Mouse (Mus musculus) ES-E14 (cell line): ENCODE data around the gene Klk12. TPM values are rescaled to one million over a fixed set of nuclear protein-coding genes. Genes with fewer than 3 reads are reported as not detected.

Experiments used
- DNase-seq: peaks from one replicate; pipeline ENCODE4 v3.0.0-alpha.2; 2013; ENCODE audit warnings: low read depth, low spot score
- H3K27ac ChIP-seq: 2 replicates; pipeline ENCODE4 v1.5.1; 2012; ENCODE audit warnings: low read depth, mild to moderate bottlenecking, low read length, moderate library complexity, mixed read lengths; ENCODE audit not compliant: poor library complexity, insufficient read depth, severe bottlenecking
- H3K36me3 ChIP-seq: 2 replicates; pipeline ENCODE4 v1.6.1; 2012; ENCODE audit warnings: mild to moderate bottlenecking, low read length, moderate library complexity, mixed read lengths; ENCODE audit not compliant: control insufficient read depth, poor library complexity, insufficient read depth, severe bottlenecking
- H3K4me1 ChIP-seq, 2 experiments: fragments of 150-350 bp in 1 of 2; sonication (generic) in 1 of 2; 2 replicates each; pipeline ENCODE4 v1.6.1; 2012; ENCODE audit warnings: low read length in 2 of 2, mild to moderate bottlenecking in 1 of 2, mixed read lengths in 1 of 2; ENCODE audit not compliant: control insufficient read depth in 2 of 2, insufficient read depth in 2 of 2, poor library complexity in 1 of 2
- H3K4me3 ChIP-seq, 2 experiments: fragments of 150-350 bp in 1 of 2; sonication (generic) in 1 of 2; 2 replicates each; pipeline ENCODE4 v1.5.1; 2012; ENCODE audit warnings: low read length in 2 of 2, low read depth in 1 of 2, mild to moderate bottlenecking in 1 of 2, mixed read lengths in 1 of 2; ENCODE audit not compliant: insufficient read depth in 1 of 2, poor library complexity in 1 of 2, severe bottlenecking in 1 of 2
- H3K9ac ChIP-seq: 2 replicates; pipeline ENCODE4 v1.6.1; 2012; ENCODE audit warnings: low read depth, mild to moderate bottlenecking, low read length, mixed read lengths; ENCODE audit not compliant: poor library complexity, insufficient read depth, severe bottlenecking
- H3K9me3 ChIP-seq: fragments of 150-350 bp; sonication (generic); 2 replicates; pipeline ENCODE4 v1.6.1; 2012; ENCODE audit warnings: low read depth, mild to moderate bottlenecking, low read length; ENCODE audit not compliant: control insufficient read depth, insufficient read depth
- CHD2 ChIP-seq: IDR thresholded peaks from 2 replicates; pipeline ENCODE4 v1.6.1; 2014; ENCODE audit warnings: mild to moderate bottlenecking, low read depth, low read length, inconsistent platforms
- HCFC1 ChIP-seq: IDR thresholded peaks from 2 replicates; pipeline ENCODE4 v1.6.1; 2012; ENCODE audit warnings: low read length, inconsistent platforms, borderline replicate concordance; ENCODE audit not compliant: insufficient read depth
- MAFK ChIP-seq: IDR thresholded peaks from 2 replicates; pipeline ENCODE4 v1.6.1; 2014; ENCODE audit warnings: mild to moderate bottlenecking, low read depth, low read length, inconsistent platforms; ENCODE audit not compliant: insufficient read depth
- ZC3H11A ChIP-seq: IDR thresholded peaks from 2 replicates; pipeline ENCODE4 v1.6.1; 2012; ENCODE audit warnings: low read depth, mild to moderate bottlenecking, inconsistent platforms, low read length, borderline replicate concordance
- ZNF384 ChIP-seq: IDR thresholded peaks from 2 replicates; pipeline ENCODE4 v1.6.1; 2012; ENCODE audit warnings: low read depth, low read length, inconsistent platforms
- in situ Hi-C, 2 experiments: fragments of 600-800 bp; cut with MboI; formaldehyde crosslinking; loops; one replicate each; pipeline ENCODE4 v1.15.1; 2025; ENCODE audit warnings: low sequenced_read_pairs in 2 of 2, inconsistent platforms in 1 of 2; ENCODE audit not compliant: unreplicated experiment in 2 of 2
- total RNA-seq: library from RNA; depleted of rRNA; stranded (reverse); fragments of 300-350 nt; gene quantifications from 2 replicates; pipeline ENCODE4 v1.2.3, GENCODE M21; 2012

The Klk12 gene
- total RNA-seq, 1 experiment, result not detected

DNA sequence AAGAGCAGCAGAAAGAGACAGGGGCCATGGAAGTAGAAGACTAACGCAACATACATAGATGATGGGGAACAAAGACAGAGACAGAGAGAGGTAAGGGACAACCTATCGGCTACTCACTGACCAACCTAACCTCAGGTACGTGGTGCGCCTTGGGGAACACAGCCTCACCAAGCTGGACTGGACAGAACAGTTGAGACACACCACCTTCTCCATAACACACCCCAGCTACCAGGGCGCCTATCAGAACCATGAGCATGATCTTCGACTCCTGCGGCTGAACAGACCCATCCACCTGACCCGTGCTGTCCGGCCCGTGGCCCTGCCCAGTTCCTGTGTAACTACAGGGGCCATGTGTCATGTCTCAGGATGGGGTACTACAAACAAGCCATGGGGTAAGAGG is 2.0 kb downstream of the Klk12 start:
- no peak for TF ChIP-seq HCFC1
- TF ChIP-seq ZNF384, result no peak
- TF ChIP-seq ZC3H11A, result no peak
- TF ChIP-seq MAFK, result no peak
- no peak for TF ChIP-seq CHD2
- in situ Hi-C loops, result no loop called here
- DNase-seq, result no peak
- Histone ChIP-seq H3K27ac (no peak overlapping the region), H3K4me1 (peaks cover 0 to 14% of the 10 kb centered on the region in 2 experiments; a peak in 3 of 4 replicates), H3K36me3 (no peaks in the 10 kb centered on the region), H3K9ac (no peak overlapping the region), H3K4me3 (no peak overlapping the region), H3K9me3 (no peaks in the 10 kb centered on the region)

- Histone ChIP-seq H3K36me3 (no peaks in the 10 kb centered on the region), H3K27ac (no peak overlapping the region), H3K4me1 (peaks cover 0 to 22% of the 10 kb centered on the region in 2 experiments; a peak in 3 of 4 replicates), H3K4me3 (no peak overlapping the region), H3K9ac (no peak overlapping the region), H3K9me3 (no peaks in the 10 kb centered on the region)
- in situ Hi-C loops, result no loop called here
- no peak for DNase-seq
- TF ChIP-seq ZC3H11A (no peak), ZNF384 (no peak), MAFK (no peak), HCFC1 (no peak), CHD2 (no peak)
Measured at GRCm38 (mm10) chr7:43771916-43772315, 3.2 kb downstream of the Klk12 start.

- H3K27ac ChIP-seq, result no peak overlapping the region
Measured at GRCm38 (mm10) chr7:43772901-43773300, 4.2 kb downstream of the Klk12 start.

DNA sequence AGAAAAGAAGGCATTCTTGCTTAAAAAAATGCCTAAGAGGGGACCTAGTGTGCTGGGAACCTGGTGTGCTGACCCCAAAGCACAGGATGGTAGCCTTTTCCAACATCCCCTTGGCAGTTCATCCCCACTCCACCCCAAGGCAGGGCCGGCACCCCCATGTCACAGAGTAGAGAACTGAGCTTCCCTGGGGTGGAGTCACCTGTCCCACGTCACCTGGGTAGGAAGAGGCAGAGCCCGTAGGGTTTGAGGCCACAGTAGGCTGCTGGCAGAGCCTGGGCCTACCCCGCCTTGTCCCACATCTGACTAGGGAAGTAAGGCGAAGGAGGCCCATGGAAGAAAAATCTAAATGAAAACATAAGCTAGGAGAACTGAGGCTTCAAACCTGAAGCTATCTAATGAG is 5.7 kb downstream of the Klk12 start, which contains the start of gene Klk11:
Gene Klk11 (plus strand): TSS at position 241 of the 400 bp plus-strand sequence.
- Histone ChIP-seq H3K9ac (peak within 1 kb of the TSS; percentile 55; the same call in 1 of the 2 replicates), H3K9me3 (no peaks in the 10 kb centered on the region), H3K4me1 (peaks cover 0 to 20% of the 10 kb centered on the region in 2 experiments; a peak in 3 of 4 replicates), H3K4me3 (no peak within 1 kb of the TSS), H3K27ac (no peak within 1 kb of the TSS), H3K36me3 (no peaks in the 10 kb centered on the region)
- DNase-seq, result no peak
- TF ChIP-seq HCFC1 (no peak), ZNF384 (no peak), MAFK (no peak), CHD2 (no peak), ZC3H11A (no peak)
- in situ Hi-C loops, result no loop called here

More at GRCm38 (mm10) chr7:43772901-43773300, 4.2 kb downstream of the Klk12 start:
- TF ChIP-seq ZC3H11A (no peak), HCFC1 (no peak), ZNF384 (no peak), MAFK (no peak), CHD2 (no peak)
- H3K9ac ChIP-seq, result no peak overlapping the region
- no peaks in the 10 kb centered on the region for H3K36me3 ChIP-seq
- in situ Hi-C loops, result no loop called here
- DNase-seq, result no peak
- H3K4me3 ChIP-seq, result no peak overlapping the region
- H3K9me3 ChIP-seq, result no peaks in the 10 kb centered on the region
- peaks cover 0 to 22% of the 10 kb centered on the region in 2 experiments; a peak in 3 of 4 replicates for H3K4me1 ChIP-seq

DNA sequence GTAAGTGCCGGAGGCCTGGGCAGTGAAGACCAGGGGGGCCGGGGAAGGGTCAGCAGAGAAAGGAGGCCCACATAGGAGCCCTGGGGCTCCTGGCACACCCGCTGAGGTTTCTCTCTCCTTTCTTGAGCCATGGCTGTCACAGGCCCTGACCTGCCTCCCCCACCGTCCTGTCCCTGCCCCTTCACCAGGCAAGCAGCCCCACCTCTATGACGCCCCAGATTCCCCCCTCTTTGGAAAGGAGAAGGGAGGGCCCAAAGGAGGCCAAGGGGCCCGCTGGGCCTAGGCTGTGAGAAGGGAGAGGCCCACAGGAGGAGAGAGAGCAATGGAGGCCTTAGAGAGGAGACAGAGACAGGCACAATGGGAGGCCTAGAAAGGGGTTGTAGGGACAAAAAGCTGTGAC is 6.1 kb downstream of the Klk12 start:
- in situ Hi-C loops, result no loop called here
- no peak for DNase-seq
- Histone ChIP-seq H3K4me1 (peaks cover 0 to 20% of the 10 kb centered on the region in 2 experiments; a peak in 3 of 4 replicates), H3K4me3 (no peak overlapping the region), H3K9me3 (no peaks in the 10 kb centered on the region), H3K36me3 (no peaks in the 10 kb centered on the region), H3K9ac (peak overlapping the region; percentile 55; the same call in 1 of the 2 replicates), H3K27ac (no peak overlapping the region)
- TF ChIP-seq CHD2 (no peak), HCFC1 (no peak), ZC3H11A (no peak), MAFK (no peak), ZNF384 (no peak)
